Mouse (Mus musculus) heart, embryonic 14.5 days (tissue): ENCODE measurements around the gene Gm3250. TPM values are rescaled to one million over a fixed set of nuclear protein-coding genes. Genes with fewer than 3 reads are reported as not detected.
"Not testable (repeated sequence)": the region's sequence is repeated elsewhere in the genome, so short reads cannot be mapped to it uniquely, and the experiment has no call there.

Experiments
- ATAC-seq: fragments of 200-750 bp; cut with Nextera tagmentation; 2 replicates; pipeline ENCODE4 v1.8.0; 2017; ENCODE audit warnings: low read depth, moderate TSS enrichment; ENCODE audit not compliant: insufficient number of reproducible peaks, insufficient read depth, low FRiP score
- H3K27ac ChIP-seq, 2 experiments: fragments of 200-500 bp in 1 of 2; fragments of 300-500 bp in 1 of 2; sonication (generic) in 1 of 2; replicated peaks in 1 of 2; 2 replicates each; pipeline ENCODE4 v1.5.1; 2012 to 2014; ENCODE audit warnings: low read depth in 2 of 2, low read length in 2 of 2, control low read depth in 1 of 2, mild to moderate bottlenecking in 1 of 2, mixed read lengths in 1 of 2; ENCODE audit not compliant: control insufficient read depth in 1 of 2, insufficient read depth in 1 of 2
- H3K27me3 ChIP-seq: fragments of 300-500 bp; sonication (generic); 2 replicates; pipeline ENCODE4 v1.6.1; 2014; ENCODE audit warnings: mild to moderate bottlenecking, low read length, control low read depth; ENCODE audit not compliant: control insufficient read depth, insufficient read depth
- H3K36me3 ChIP-seq: fragments of 300-500 bp; sonication (generic); 2 replicates; pipeline ENCODE4 v1.6.1; 2014; ENCODE audit warnings: mild to moderate bottlenecking, control low read depth, low read length, mixed read lengths; ENCODE audit not compliant: control insufficient read depth, insufficient read depth
- H3K4me1 ChIP-seq, 2 experiments: fragments of 200-500 bp in 1 of 2; fragments of 300-500 bp in 1 of 2; sonication (generic) in 1 of 2; 2 replicates each; pipeline ENCODE4 v1.6.1; 2012 to 2014; ENCODE audit warnings: low read length in 2 of 2, control low read depth in 1 of 2, mixed read lengths in 1 of 2; ENCODE audit not compliant: control insufficient read depth in 2 of 2, insufficient read depth in 2 of 2
- H3K4me2 ChIP-seq: fragments of 300-500 bp; sonication (generic); 2 replicates; pipeline ENCODE4 v1.6.1; 2014; ENCODE audit warnings: mild to moderate bottlenecking, low read length
- H3K4me3 ChIP-seq, 2 experiments: fragments of 200-500 bp in 1 of 2; fragments of 300-500 bp in 1 of 2; sonication (generic) in 1 of 2; 2 replicates each; pipeline ENCODE4 v1.5.1; 2012 to 2014; ENCODE audit warnings: low read length in 2 of 2, mild to moderate bottlenecking in 2 of 2, control low read depth in 1 of 2, low read depth in 1 of 2, moderate library complexity in 1 of 2; ENCODE audit not compliant: control insufficient read depth in 1 of 2, insufficient read depth in 1 of 2
- H3K9ac ChIP-seq: fragments of 300-500 bp; sonication (generic); 2 replicates; pipeline ENCODE4 v1.6.1; 2014; ENCODE audit warnings: mild to moderate bottlenecking, low read length
- H3K9me3 ChIP-seq: fragments of 300-500 bp; sonication (generic); 2 replicates; pipeline ENCODE4 v1.6.1; 2016; ENCODE audit warnings: low read length, control low read depth; ENCODE audit not compliant: control insufficient read depth
- WGBS: fragments of 180-500 bp; shearing (Covaris S2); extraction: QIAGEN DNeasy Blood & Tissue Kit; methylation state at CpG from one replicate; pipeline ENCODE4 v1.1.7; 2014; 5-methylcytosine and 5-hydroxymethylcytosine counted together
- polyA plus RNA-seq: library from polyadenylated mRNA; unstranded; fragments of >200 nt; fragmentation: Nextera tagmentation; extraction: Ambion mirVana; gene quantifications from 2 replicates; pipeline ENCODE4 v1.2.1, GENCODE M21; 2014

The Gm3250 gene
- not detected in 2 replicates for polyA plus RNA-seq

DNA sequence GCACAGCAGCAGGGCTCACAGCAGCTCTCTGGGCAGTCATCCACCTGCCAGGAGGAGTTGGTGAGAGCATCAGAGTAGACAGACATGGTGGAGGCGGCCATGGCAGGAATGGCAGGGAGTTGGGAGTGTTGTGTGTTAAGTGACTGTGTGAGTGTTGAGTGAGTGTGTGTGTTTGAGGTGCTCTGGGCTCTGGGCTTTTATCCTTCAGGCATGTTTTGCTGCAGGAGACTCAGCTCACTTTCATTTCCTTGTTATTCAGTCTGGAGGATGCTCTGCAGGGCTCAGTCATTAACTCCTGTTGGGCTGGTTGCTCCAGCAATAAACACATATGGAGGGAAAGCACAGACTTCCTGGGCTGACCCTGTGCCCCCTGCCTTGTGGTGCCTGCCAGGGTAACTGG is at the start of gene Gm3250:
TSS of gene Gm3250 (minus strand) at position 101 of the 400 bp plus-strand sequence.
- not testable (repeated sequence) for H3K36me3 ChIP-seq, H3K27ac ChIP-seq, ATAC-seq, H3K4me2 ChIP-seq, H3K4me3 ChIP-seq, H3K4me1 ChIP-seq, H3K9me3 ChIP-seq, H3K27me3 ChIP-seq, H3K9ac ChIP-seq
- no CpG with 5 or more reads among the region's 1 CpGs for WGBS

DNA sequence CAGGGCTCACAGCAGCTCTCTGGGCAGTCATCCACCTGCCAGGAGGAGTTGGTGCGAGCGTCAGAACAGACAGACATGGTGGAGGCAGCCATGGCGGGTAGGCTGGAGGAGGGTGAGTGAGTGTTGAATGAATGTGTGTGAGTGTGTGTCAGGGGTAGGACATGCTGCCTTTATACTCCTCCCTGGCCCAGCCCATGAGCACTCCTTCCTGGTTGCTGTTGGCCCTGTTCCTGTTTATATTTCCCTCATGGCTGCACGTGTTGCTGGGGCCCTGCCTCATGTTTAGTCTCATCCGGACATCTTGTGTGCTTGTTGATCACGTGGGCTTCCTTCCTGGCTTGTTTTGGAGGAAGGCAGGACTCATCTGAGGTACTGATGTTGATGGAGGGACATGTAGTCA is 44.6 kb upstream of the Gm3250 start, which contains the start of gene Krtap10-4:
TSS of gene Krtap10-4 (minus strand) at position 145 of the 400 bp plus-strand sequence.
- Histone ChIP-seq H3K4me1 (no peaks in the 10 kb centered on the region), H3K27me3 (no peaks in the 10 kb centered on the region), H3K9me3 (no peaks in the 10 kb centered on the region), H3K36me3 (no peaks in the 10 kb centered on the region), H3K4me2 (no peak within 1 kb of the TSS), H3K4me3 (no peak within 1 kb of the TSS), H3K9ac (no peak within 1 kb of the TSS), H3K27ac (no peak within 1 kb of the TSS)
- ATAC-seq, result no peak
- WGBS, result 61% methylated on average over 6 of the region's 6 CpGs

DNA sequence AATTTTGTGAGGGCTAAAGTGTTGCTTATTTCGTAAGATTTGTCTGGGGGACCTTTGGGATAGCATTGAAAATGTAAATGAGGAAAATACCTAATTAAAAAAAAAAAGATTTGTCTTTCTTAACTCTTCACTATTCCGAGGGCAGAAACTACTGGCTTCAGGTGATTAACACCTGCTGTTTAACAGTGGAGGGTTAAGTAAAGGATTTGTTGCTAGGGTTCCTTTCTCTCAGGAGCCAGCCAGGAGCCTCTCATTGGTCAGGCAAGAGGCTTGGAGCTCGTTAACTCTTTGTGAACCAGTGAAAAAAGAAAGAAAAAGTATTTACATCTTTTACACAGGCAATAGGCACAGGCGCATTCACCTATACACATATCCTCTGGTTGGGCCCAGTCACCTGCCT is 36.9 kb upstream of the Gm3250 start:
- Histone ChIP-seq H3K9ac (no peak overlapping the region), H3K9me3 (no peaks in the 10 kb centered on the region), H3K4me1 (no peaks in the 10 kb centered on the region), H3K4me2 (no peak overlapping the region), H3K4me3 (no peak overlapping the region), H3K27ac (no peak overlapping the region), H3K36me3 (no peaks in the 10 kb centered on the region), H3K27me3 (no peaks in the 10 kb centered on the region)
- no peak for ATAC-seq
- WGBS, result 44% methylated on average over 4 of the region's 4 CpGs

- H3K4me3 ChIP-seq, result no peak overlapping the region
- no peak overlapping the region for H3K27ac ChIP-seq
- no peaks in the 10 kb centered on the region for H3K4me1 ChIP-seq
- H3K9me3 ChIP-seq, result no peaks in the 10 kb centered on the region
- H3K36me3 ChIP-seq, result no peaks in the 10 kb centered on the region
- no peak overlapping the region for H3K4me2 ChIP-seq
- 91% methylated on average over 4 of the region's 4 CpGs for WGBS
- no peak overlapping the region for H3K9ac ChIP-seq
- no peak; the same call in 1 of the 2 replicates for ATAC-seq
- H3K27me3 ChIP-seq, result no peaks in the 10 kb centered on the region
Observed at GRCm38 (mm10) chr10:77818523-77818922, 36.2 kb upstream of the Gm3250 start.

DNA sequence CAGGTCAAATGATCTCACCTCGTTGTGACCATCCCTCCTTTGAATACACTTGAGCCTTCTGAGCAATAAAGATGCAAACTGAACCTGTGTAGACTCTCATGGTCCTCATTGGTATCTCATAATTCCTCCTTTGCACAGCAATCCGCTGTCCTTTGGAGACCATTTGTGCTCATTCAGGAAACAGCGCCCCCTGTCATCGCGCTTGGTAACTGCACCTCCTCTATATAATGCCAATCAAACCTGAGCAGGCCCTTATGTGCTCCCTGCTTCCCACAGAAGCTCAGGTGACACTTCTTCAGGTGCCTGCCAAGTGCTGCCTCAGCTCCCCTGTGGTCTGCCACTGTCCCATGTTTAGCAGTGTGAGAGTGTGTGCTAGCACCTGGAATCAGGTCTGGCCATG is 33.2 kb upstream of the Gm3250 start:
- Histone ChIP-seq H3K4me3 (no peak overlapping the region), H3K4me2 (no peak overlapping the region), H3K27me3 (no peaks in the 10 kb centered on the region), H3K27ac (no peak overlapping the region), H3K9me3 (no peaks in the 10 kb centered on the region), H3K36me3 (no peaks in the 10 kb centered on the region), H3K9ac (no peak overlapping the region), H3K4me1 (no peaks in the 10 kb centered on the region)
- WGBS, result 31% methylated on average over 5 of the region's 5 CpGs
- ATAC-seq, result no peak

- WGBS, result 35% methylated on average over 4 of the region's 4 CpGs
- Histone ChIP-seq H3K27ac (no peak within 1 kb of the TSS), H3K4me1 (no peaks in the 10 kb centered on the region), H3K9ac (no peak within 1 kb of the TSS), H3K4me3 (no peak within 1 kb of the TSS), H3K4me2 (no peak within 1 kb of the TSS), H3K36me3 (no peaks in the 10 kb centered on the region), H3K9me3 (0 out of 2 replicates have a peak, but pooled peaks cover 3% of the 10 kb centered on the region), H3K27me3 (no peaks in the 10 kb centered on the region)
- no peak for ATAC-seq
Observed at GRCm38 (mm10) chr10:77814382-77814781, 32.0 kb upstream of the Gm3250 start, which contains the start of gene Gm2696. Gene Gm2696 (plus strand): TSS chr10:77814682.

GRCm38 (mm10) chr10:77811743-77812142 is 29.4 kb upstream of the Gm3250 start, which contains the start of gene Gm9507:
Gene Gm9507 (minus strand): TSS chr10:77811843.
- no peaks in the 10 kb centered on the region for H3K4me1 ChIP-seq
- H3K36me3 ChIP-seq, result no peaks in the 10 kb centered on the region
- no peak within 1 kb of the TSS for H3K9ac ChIP-seq
- no peaks in the 10 kb centered on the region for H3K27me3 ChIP-seq
- no peak within 1 kb of the TSS for H3K4me3 ChIP-seq
- H3K27ac ChIP-seq, result no peak within 1 kb of the TSS
- no peak for ATAC-seq
- WGBS, result 66% methylated on average over 5 of the region's 5 CpGs
- 0 out of 2 replicates have a peak, but pooled peaks cover 3% of the 10 kb centered on the region for H3K9me3 ChIP-seq
- no peak within 1 kb of the TSS for H3K4me2 ChIP-seq

- WGBS, result 60% methylated on average over 3 of the region's 3 CpGs
- H3K4me2 ChIP-seq, result no peak overlapping the region
- no peak for ATAC-seq
Observed at GRCm38 (mm10) chr10:77804095-77804494, 21.8 kb upstream of the Gm3250 start.

More at GRCm38 (mm10) chr10:77804095-77804494, 21.8 kb upstream of the Gm3250 start:
- Histone ChIP-seq H3K4me3 (no peak overlapping the region), H3K9ac (no peak overlapping the region), H3K9me3 (no peaks in the 10 kb centered on the region), H3K27me3 (no peaks in the 10 kb centered on the region), H3K36me3 (no peaks in the 10 kb centered on the region), H3K4me1 (peaks cover 0 to 3% of the 10 kb centered on the region in 2 experiments; a peak in 1 of 4 replicates), H3K27ac (no peak overlapping the region)
